Mouse (Mus musculus): ENCODE results near the gene Etfrf1.

- TF ChIP-seq CTCF (IDR thresholded peaks at IDR 0.05; ENCODE audit: low read depth, low read length) (no peak), TAL1 (conservative IDR thresholded peaks at IDR 0.05; ENCODE audit: low read depth, low read length) (no peak), POLR2AphosphoS5 (IDR thresholded peaks at IDR 0.05; ENCODE audit: insufficient replicate concordance, low read depth, low read length) (no peak), GATA1 (IDR thresholded peaks at IDR 0.05; ENCODE audit: borderline replicate concordance, low read length) (no peak), GATA2 (IDR thresholded peaks at IDR 0.05; ENCODE audit: borderline replicate concordance, low read depth, low read length) (no peak)
Observed at GRCm38 (mm10) chr6:145262314-145262713, 51.4 kb downstream of the Etfrf1 start.

All from G1E (cell line).